Mouse (Mus musculus): ENCODE data around the gene Kcnt1. TPM values are rescaled to one million over a fixed set of nuclear protein-coding genes. Genes with fewer than 3 reads are reported as not detected.

Gene Kcnt1
- total RNA-seq, 2 experiments from 2014 or later: 3.7 to 3.8 TPM

Other genes with a start within 250 kb of the Kcnt1 start
- gene Ccdc183, start 246.1 kb upstream of the Kcnt1 start, total RNA-seq (2021): not detected
- 10 to 100 TPM; 14.6 to 38.7 TPM for gene Tmem141, start 241.7 kb upstream of the Kcnt1 start, total RNA-seq (2021)
- 10 to 100 TPM in 1 of 2 experiments, 1 to 10 TPM in 1; 5.3 to 12.3 TPM for gene Fcna, start 235.7 kb upstream of the Kcnt1 start, total RNA-seq (2021)
- gene Lcn8, start 210.6 kb upstream of the Kcnt1 start, total RNA-seq (2021): not detected
- gene Lcn5, start 205.8 kb upstream of the Kcnt1 start, total RNA-seq (2021): not detected
- not detected for gene Lcn6, start 186.9 kb upstream of the Kcnt1 start, total RNA-seq (2021)
- not detected for gene Lcn10, start 181.0 kb upstream of the Kcnt1 start, total RNA-seq (2021)
- gene Obp2a, start 163.7 kb upstream of the Kcnt1 start, total RNA-seq (2021): 10 to 100 TPM in 1 of 2 experiments, not detected in 1; 67.0 TPM
- gene Bmyc, start 157.0 kb upstream of the Kcnt1 start, total RNA-seq (2021): 10 to 100 TPM; 36.0 to 42.9 TPM
- not detected for gene Obp2b, start 126.7 kb upstream of the Kcnt1 start, total RNA-seq (2021)
- gene Lcn3, start 98.2 kb upstream of the Kcnt1 start, total RNA-seq (2021): not detected
- not detected for gene Lcn11, start 86.7 kb upstream of the Kcnt1 start, total RNA-seq (2021)
- gene Gm13539, start 81.5 kb upstream of the Kcnt1 start, total RNA-seq (2021): not detected
- gene Glt6d1, start 47.9 kb upstream of the Kcnt1 start, total RNA-seq (2021): not detected
- not detected for gene Lcn9, start 40.6 kb upstream of the Kcnt1 start, total RNA-seq (2021)
- not detected for gene Sohlh1, start 16.5 kb upstream of the Kcnt1 start, total RNA-seq (2021)
- 10 to 100 TPM; 35.3 to 37.5 TPM for gene Camsap1, start 119.5 kb downstream of the Kcnt1 start, total RNA-seq (2021)
- 10 to 100 TPM; 30.4 to 44.8 TPM for gene Ubac1, start 158.0 kb downstream of the Kcnt1 start, total RNA-seq (2021)

Data from adrenal gland, adult 18-20 months (tissue).